In the genomic region with DNA sequence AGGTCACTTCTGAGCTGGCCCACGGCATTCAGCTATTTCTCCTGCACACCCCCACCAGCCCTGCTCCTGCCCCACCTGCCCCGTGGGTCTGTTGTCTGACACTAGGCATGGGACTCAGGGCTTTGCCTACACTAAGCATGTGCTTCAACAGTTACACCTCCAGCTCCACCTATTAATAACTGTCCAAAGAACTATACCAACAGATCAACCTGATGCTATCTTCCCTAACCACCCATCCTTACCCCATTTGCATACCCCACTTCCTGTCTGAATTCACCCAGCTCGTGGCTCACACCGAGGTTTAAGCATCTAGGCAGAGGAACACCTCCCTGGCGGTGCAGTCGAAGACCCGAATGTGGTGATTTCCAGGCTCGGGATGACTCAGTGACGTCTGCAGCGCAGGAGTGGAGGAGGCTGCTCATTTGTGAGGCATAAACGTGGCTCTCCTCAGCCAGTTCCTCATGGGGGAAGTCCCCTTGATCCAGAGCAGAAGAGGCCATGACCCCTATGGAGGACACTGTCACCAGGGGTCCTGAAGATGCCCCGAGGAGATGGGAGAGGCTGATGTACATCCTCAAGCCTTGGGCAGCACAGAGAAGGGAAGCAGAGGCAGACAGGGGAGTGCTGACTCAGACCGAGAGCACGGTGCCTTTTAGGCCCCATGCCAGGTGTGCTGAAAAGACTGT, we compare ENCODE assay signal across 9 mouse cellular contexts. TPM values are rescaled to one million over a fixed set of nuclear protein-coding genes. Genes with fewer than 3 reads are reported as not detected.
DNase-seq lines count a peak whose midpoint lies in the region; ATAC-seq and TF ChIP-seq lines count a peak whose summit lies in the region.
"Had no signal": no experiment of that assay in that cellular context is flagged by ENCODE, and none has a peak within 500 bp of the region (broad histone marks: within the 10 kb centered on the region; RNA-seq: fewer than 3 reads in every experiment).

No protein-coding gene starts in this region.

- no peak for TF ChIP-seq CTCF in small intestine, adult 2 months (IDR thresholded peaks at IDR 0.05; ENCODE audit: extremely low read depth, insufficient read length, insufficient replicate concordance, low read depth, low read length)

- H3K4me1 ChIP-seq in embryonic facial prominence, embryonic 10.5 days, result peaks cover 8% of the 10 kb centered on the region
- H3K4me1 ChIP-seq in small intestine, adult 2 months (ENCODE audit: control insufficient read depth, insufficient read depth, insufficient read length, low read length), result peaks cover 20% of the 10 kb centered on the region
- H3K4me1 ChIP-seq: limb, embryonic 15.5 days had no signal

- H3K9me3 ChIP-seq in embryonic facial prominence, embryonic 10.5 days, result no peaks in the 10 kb centered on the region
- H3K9me3 ChIP-seq: limb, embryonic 15.5 days had no signal

- H3K27me3 ChIP-seq in embryonic facial prominence, embryonic 10.5 days (replicated peaks; ENCODE audit: low read depth, poor library complexity, severe bottlenecking), result no peaks in the 10 kb centered on the region
- no peaks in the 10 kb centered on the region for H3K27me3 ChIP-seq in small intestine, adult 2 months (ENCODE audit: control insufficient read depth, insufficient read depth, low read length)
- H3K27me3 ChIP-seq: limb, embryonic 15.5 days had no signal

- DNase-seq in frontal cortex, postnatal 25 days (ENCODE audit: low spot score in 2 of 2), result no peak
- peak; percentile 94 for DNase-seq in CD4-positive helper T cell, adult 2 months (ENCODE audit: low read depth, low spot score)
- DNase-seq in embryonic facial prominence, embryonic 10.5 days (ENCODE audit: low spot score), result no peak
- DNase-seq in adrenal gland, adult 8-10 months, result no peak
- no peak for DNase-seq in embryo, embryonic 10.5 days (ENCODE audit: low spot score)
- DNase-seq in cerebellum, adult 18-20 months, result no peak

- H3K27ac ChIP-seq in embryonic facial prominence, embryonic 10.5 days (replicated peaks), result 0 out of 2 replicates have a peak overlapping the region, but pooled peaks have one; percentile 24
- H3K27ac ChIP-seq in small intestine, adult 2 months (ENCODE audit: insufficient read depth, low read depth, low read length), result peak overlapping the region; percentile 80
- H3K27ac ChIP-seq: limb, embryonic 15.5 days had no signal

- ATAC-seq in frontal cortex, adult (ENCODE audit: low TSS enrichment), result peak; percentile 55; the same call in 1 of the 2 replicates

- peak; percentile 31; the same call in 1 of the 2 replicates for TF ChIP-seq POLR2A in small intestine, adult 2 months (IDR thresholded peaks at IDR 0.05; ENCODE audit: low read depth, low read length)

- 47% methylated on average over 14 of the region's 14 CpGs for WGBS in embryonic facial prominence, embryonic 10.5 days
- WGBS in small intestine, adult 2 months, result 42% methylated on average over 14 of the region's 14 CpGs

- peak overlapping the region; percentile 8; the same call in 1 of the 2 replicates for H3K4me3 ChIP-seq in embryonic facial prominence, embryonic 10.5 days
- no peak overlapping the region for H3K4me3 ChIP-seq in small intestine, adult 2 months (ENCODE audit: low read depth, low read length)
- H3K4me3 ChIP-seq: limb, embryonic 15.5 days had no signal

- H3K36me3 ChIP-seq in embryonic facial prominence, embryonic 10.5 days (replicated peaks), result peaks cover 32% of the 10 kb centered on the region
- peaks cover 19% of the 10 kb centered on the region for H3K36me3 ChIP-seq in small intestine, adult 2 months (ENCODE audit: control insufficient read depth, insufficient read depth, low read length)

RNA-seq across cellular contexts. Expression of a gene that starts 13.0 kb away (rescaled TPM):
- 23.5 and 24.6 TPM in 2 replicates for polyA plus RNA-seq in embryonic facial prominence, embryonic 10.5 days (2016; fragmentation: Nextera tagmentation; extraction: Ambion mirVana)
- polyA plus RNA-seq in small intestine, adult 2 months (2012; rRNA removed), result 11.3 and 19.6 TPM in 2 replicates
- total RNA-seq in adrenal gland, adult 8-10 months (2022), result 10 to 100 TPM; 59.5 to 94.1 (median 91.2) TPM

RNA-seq across cellular contexts. Expression of a gene that starts 28.4 kb away (rescaled TPM):
- 19.4 and 19.8 TPM in 2 replicates for polyA plus RNA-seq in embryonic facial prominence, embryonic 10.5 days (2016; fragmentation: Nextera tagmentation; extraction: Ambion mirVana)
- polyA plus RNA-seq in small intestine, adult 2 months (2012; rRNA removed), result 49.4 and 108 TPM in 2 replicates
- total RNA-seq in adrenal gland, adult 8-10 months (2022), result 100 to 1,000 TPM; 101 to 135 (median 121) TPM

RNA-seq across cellular contexts. Expression of a gene that starts 37.3 kb away (rescaled TPM):
- 29.6 and 33.3 TPM in 2 replicates for polyA plus RNA-seq in embryonic facial prominence, embryonic 10.5 days (2016; fragmentation: Nextera tagmentation; extraction: Ambion mirVana)
- 12.6 and 14.7 TPM in 2 replicates for polyA plus RNA-seq in small intestine, adult 2 months (2012; rRNA removed)
- total RNA-seq in adrenal gland, adult 8-10 months (2022), result 10 to 100 TPM; 20.3 to 52.7 (median 37.8) TPM

RNA-seq across cellular contexts. Expression of a gene that starts 37.4 kb away (rescaled TPM):
- polyA plus RNA-seq in embryonic facial prominence, embryonic 10.5 days (2016; fragmentation: Nextera tagmentation; extraction: Ambion mirVana), result 100 and 101 TPM in 2 replicates
- 11.8 and 13.3 TPM in 2 replicates for polyA plus RNA-seq in small intestine, adult 2 months (2012; rRNA removed)
- total RNA-seq in adrenal gland, adult 8-10 months (2022), result 100 to 1,000 TPM in 1 of 4 experiments, 10 to 100 TPM in 3; 82.0 to 110 (median 92.1) TPM
